Mouse (Mus musculus): ENCODE results near the gene Snupn.
"Not testable (repeated sequence)": the region's sequence is repeated elsewhere in the genome, so short reads cannot be mapped to it uniquely, and the experiment has no call there.

Snupn gene

GRCm38 (mm10) chr9:56950414-56951400 lies at the start of gene Snupn:
Gene Snupn (plus strand): TSS chr9:56950878.
- peak; percentile 98 for DNase-seq

DNA sequence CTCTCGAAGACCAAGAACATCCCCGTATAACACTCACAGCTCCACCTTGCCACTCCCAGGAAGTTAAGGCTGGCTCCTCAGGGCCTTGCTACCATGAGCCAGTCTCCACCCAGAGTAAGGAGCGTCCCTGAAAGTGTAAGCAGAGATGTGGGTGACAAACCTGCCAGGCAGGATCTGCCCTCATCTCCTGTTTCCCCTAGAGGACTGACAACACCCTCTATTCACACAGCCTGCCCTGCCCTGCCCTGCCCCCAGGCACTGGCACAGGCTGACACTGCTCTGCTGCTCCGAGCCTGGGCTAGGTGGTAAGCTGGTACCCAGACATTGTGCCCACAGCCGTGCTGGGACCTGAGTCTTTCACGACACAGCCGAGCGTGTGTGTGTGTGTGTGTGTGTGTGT lies 49.5 kb upstream of the Snupn start:
- no peak for DNase-seq

- DNase-seq = no peak
Measured at GRCm38 (mm10) chr9:56903662-56904061, 47.0 kb upstream of the Snupn start.

GRCm38 (mm10) chr9:56907549-56907948 lies 43.1 kb upstream of the Snupn start:
- DNase-seq = no peak

GRCm38 (mm10) chr9:56909991-56910390 lies 40.7 kb upstream of the Snupn start:
- not testable (repeated sequence) for DNase-seq

DNA sequence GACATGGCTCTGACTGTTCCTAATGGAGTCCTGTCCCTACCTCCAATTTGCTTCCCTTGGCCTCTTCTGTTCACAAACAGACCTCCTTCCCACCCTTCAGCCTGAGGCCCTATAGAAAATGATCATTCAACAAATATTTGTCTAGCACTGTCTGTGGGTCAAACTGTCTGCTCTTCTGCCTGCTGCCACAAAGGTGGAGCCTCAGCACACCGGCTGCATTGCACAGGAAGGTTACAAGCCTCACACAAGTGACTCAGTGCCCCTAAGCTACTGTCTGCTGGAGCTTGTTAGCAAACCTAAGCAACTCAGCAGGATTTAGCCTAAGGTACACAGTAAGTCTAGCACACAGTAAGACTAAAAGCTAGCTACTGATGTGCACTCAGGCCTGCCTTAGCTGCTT lies 39.7 kb upstream of the Snupn start:
- DNase-seq = no peak

GRCm38 (mm10) chr9:56913991-56914390 lies 36.7 kb upstream of the Snupn start:
- no peak for DNase-seq

GRCm38 (mm10) chr9:56915116-56915515 lies 35.6 kb upstream of the Snupn start:
- DNase-seq = no peak

GRCm38 (mm10) chr9:56915695-56916410 lies 34.8 kb upstream of the Snupn start:
- no peak for DNase-seq

GRCm38 (mm10) chr9:56917131-56917530 lies 33.5 kb upstream of the Snupn start:
- no peak for DNase-seq

DNA sequence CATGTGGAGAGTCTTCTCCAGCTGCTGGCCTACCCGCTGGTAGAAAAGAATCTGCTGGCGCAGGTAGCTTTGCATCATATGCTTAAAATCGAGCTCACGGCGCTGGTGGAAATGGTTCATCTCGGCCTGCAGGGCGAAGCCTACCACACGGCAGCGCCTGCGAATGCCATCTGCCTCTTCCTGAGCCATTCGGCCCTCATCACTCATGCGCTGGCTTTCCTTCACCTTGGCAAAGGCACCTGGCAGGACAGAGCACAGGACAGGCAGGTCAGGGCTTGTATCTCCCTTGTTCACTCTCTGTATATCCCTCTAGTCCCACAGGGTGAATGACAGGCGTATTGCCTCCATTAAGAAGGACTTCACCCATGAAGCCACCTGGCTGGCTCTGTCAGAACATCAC lies 32.2 kb upstream of the Snupn start:
- DNase-seq = no peak

DNA sequence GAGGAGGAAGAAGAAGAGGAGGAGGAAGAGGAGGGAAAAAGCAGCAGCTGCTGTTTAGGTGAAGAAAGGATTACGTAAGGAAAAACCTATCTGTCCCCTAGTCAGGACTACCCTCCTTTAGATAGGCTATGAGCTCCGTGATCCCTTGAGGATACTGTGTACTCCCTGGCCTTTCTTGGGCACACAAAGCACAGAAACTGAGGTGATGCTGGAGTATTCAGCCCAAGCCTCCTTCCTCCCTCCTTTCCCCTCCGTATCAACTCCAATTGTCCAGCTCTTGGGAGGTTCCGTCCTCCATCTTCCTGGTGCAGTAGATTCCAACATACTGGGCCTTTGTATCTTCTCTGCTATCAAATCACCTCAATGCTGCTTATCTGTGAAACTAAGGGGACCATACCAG lies 27.9 kb upstream of the Snupn start:
- DNase-seq = no peak

GRCm38 (mm10) chr9:56923841-56924650 lies 26.6 kb upstream of the Snupn start:
- DNase-seq = no peak

- DNase-seq = peak; percentile 58
Measured at GRCm38 (mm10) chr9:56924651-56925027, 26.0 kb upstream of the Snupn start.

DNA sequence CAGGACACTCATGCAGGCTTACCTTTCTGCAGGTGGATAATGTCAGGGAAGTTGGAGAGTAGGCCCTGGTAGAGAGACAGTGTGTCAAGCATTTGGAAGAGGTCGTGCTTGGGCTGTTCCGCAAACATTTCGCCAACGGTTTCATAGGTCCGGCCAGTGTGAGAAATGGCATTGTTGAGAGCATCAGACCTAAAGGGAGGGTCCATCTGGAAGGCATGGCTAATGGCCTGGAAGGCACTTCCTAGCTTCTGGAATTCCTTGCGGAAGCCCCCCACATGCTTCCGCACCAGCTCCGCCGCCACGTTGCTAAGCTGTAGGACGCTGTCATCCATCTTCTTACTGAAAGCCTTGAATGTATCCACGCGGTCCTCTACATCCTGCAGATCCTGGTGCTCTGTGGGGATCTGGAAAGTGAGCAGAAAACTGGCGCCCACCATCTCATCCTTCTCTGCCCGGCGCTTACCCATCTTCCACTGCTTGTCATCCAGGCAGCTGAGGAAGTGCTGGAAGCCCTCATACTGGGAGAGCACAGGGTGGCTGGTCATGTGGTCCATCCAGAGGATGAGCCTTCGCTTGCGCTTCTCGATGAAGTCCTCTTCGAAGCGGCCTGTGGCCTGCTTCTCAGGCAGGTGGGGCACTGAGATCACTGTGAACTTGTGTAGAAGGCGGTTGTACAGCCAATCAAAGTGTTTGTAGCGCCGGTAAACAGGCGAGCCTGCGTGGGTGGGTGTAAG lies 25.2 kb upstream of the Snupn start:
- DNase-seq = no peak

GRCm38 (mm10) chr9:56926025-56926360 lies 24.7 kb upstream of the Snupn start:
- DNase-seq = no peak

GRCm38 (mm10) chr9:56926387-56926786 lies 24.3 kb upstream of the Snupn start:
- DNase-seq = no peak

DNA sequence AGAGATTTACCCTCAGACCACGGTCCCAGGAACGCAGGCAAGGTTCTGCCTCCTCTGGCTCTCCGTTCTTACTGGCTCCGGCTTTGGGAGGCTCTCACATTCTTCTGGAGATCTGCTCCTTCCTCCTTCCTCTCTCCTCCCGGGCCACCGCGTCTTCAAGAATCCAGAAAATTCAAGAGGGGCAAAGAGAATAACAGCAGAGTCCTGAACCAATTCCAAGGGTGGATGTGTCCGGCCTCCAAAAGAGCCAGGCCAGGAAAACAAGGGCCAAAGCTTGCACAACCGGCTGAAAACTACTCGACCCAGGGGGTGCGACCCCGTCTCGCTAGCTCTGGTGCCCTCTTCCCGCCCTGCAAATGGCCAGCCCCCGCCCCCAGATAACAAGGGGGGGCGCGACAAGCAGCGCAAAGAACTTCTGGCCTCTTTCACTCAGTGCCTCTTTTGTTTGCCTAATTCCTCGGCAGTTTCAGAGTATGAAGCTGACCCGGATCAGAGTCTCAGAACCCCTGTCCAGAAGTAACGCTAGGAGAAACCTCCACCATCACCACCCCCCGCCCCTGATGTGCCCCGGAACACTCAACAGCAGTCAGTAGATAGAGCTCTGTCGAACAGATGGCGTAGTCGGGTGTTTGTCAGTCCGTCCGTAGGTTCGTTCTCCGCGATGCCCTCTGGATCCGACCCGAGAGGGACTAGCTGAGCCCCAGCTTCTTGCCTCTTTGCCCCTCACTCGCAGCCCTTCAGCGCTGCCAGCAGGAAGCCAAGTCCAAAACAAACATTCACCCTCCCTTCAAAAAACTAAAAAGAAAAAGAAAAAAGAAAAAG lies 23.3 kb upstream of the Snupn start:
- peak; percentile 25 for DNase-seq

GRCm38 (mm10) chr9:56928041-56928811 lies 22.5 kb upstream of the Snupn start, which contains the start of gene Snx33:
Gene Snx33 (minus strand): TSS chr9:56928371.
- DNase-seq = peak; percentile 86

- no peak for DNase-seq
Measured at GRCm38 (mm10) chr9:56929496-56929895, 21.2 kb upstream of the Snupn start.

DNA sequence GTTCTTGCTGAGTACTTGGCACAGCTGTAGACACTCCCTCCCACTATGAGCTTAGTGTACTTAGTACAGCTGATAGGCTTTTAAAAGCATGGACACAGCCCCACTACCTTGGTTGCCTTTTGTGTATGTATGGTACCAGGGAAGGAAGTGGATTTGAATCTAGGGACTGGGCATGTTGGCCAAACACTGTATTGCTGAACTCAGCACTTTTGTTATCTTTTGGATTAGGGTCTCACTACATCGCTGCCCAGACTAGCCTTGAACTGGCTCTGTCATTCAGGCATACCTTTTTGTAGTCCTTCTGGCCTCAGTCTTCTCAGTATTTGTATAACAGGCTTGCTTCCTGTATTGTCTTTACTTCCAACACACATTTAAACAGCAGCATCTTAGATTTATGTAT lies 20.1 kb upstream of the Snupn start:
- DNase-seq = no peak
